Mouse (Mus musculus) urinary bladder, postnatal 25 days (tissue): ENCODE data around the gene Igf1.

Experiments
- DNase-seq: peaks from one replicate; pipeline ENCODE4 v3.0.0; 2022; ENCODE audit warnings: low spot score

The Igf1 gene

GRCm38 (mm10) chr10:87897331-87897730, 39.3 kb downstream of the Igf1 start:
- DNase-seq: no peak

- DNase-seq: no peak
These were observed 40.8 kb downstream of the Igf1 start for GRCm38 (mm10) chr10:87898826-87899225.

- DNase-seq: no peak
These were observed 43.9 kb downstream of the Igf1 start for GRCm38 (mm10) chr10:87901916-87902315.

GRCm38 (mm10) chr10:87904324-87904723, 46.3 kb downstream of the Igf1 start:
- no peak for DNase-seq

GRCm38 (mm10) chr10:87905087-87905486, 47.0 kb downstream of the Igf1 start:
- no peak for DNase-seq

- no peak for DNase-seq
These were observed 48.1 kb downstream of the Igf1 start for GRCm38 (mm10) chr10:87906121-87906520.

GRCm38 (mm10) chr10:87906757-87907307, 48.8 kb downstream of the Igf1 start:
- no peak for DNase-seq

GRCm38 (mm10) chr10:87913852-87914251, 55.8 kb downstream of the Igf1 start:
- no peak for DNase-seq

- DNase-seq: no peak
These were observed 56.9 kb downstream of the Igf1 start for GRCm38 (mm10) chr10:87914932-87915331.

GRCm38 (mm10) chr10:87915782-87916181, 57.7 kb downstream of the Igf1 start:
- no peak for DNase-seq

GRCm38 (mm10) chr10:87922263-87922662, 64.2 kb downstream of the Igf1 start:
- no peak for DNase-seq

GRCm38 (mm10) chr10:87926564-87926963, 68.5 kb downstream of the Igf1 start:
- no peak for DNase-seq

GRCm38 (mm10) chr10:87927131-87927609, 69.1 kb downstream of the Igf1 start:
- peak; percentile 9 for DNase-seq

- DNase-seq: no peak
These were observed 90.1 kb downstream of the Igf1 start for GRCm38 (mm10) chr10:87948192-87948591.

- no peak for DNase-seq
These were observed 113.5 kb downstream of the Igf1 start for GRCm38 (mm10) chr10:87971536-87971935.

GRCm38 (mm10) chr10:87973911-87974631, 116.0 kb downstream of the Igf1 start:
- no peak for DNase-seq

- DNase-seq: no peak
These were observed 127.3 kb downstream of the Igf1 start for GRCm38 (mm10) chr10:87985375-87985774.

GRCm38 (mm10) chr10:87986201-87986600, 128.1 kb downstream of the Igf1 start:
- DNase-seq: no peak
